In the genomic region with DNA sequence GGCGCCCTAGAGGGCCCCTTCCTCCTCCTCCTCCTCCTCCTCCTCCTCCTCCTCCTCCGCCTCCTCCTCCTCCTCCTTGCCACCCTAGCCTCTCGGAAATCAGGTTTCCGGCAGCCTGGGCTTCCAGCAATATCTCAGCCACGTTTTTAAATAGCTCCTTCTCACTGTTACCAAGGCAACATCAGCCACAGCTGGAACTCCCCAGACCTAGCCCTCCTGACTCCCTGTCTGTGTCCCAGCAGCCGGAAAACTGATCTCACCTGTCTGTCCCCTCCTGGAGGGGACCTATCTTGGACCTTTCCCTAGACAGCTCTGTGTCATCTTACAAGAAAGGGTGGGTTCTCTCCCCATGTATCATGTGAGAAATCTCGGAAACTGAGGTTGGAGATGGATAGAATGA, we compare ENCODE assay signal across 7 mouse cellular contexts. TPM values are rescaled to one million over a fixed set of nuclear protein-coding genes. Genes with fewer than 3 reads are reported as not detected.
A peak's percentile ranks its signal among the peaks of the same experiment; 100 is the strongest.
DNase-seq lines count a peak whose midpoint lies in the region; ATAC-seq lines count a peak whose summit lies in the region.

No protein-coding gene starts in this region.

- H3K9me3 ChIP-seq in embryonic facial prominence, embryonic 14.5 days (ENCODE audit: control insufficient read depth, low read length), result no peaks in the 10 kb centered on the region
- no peaks in the 10 kb centered on the region for H3K9me3 ChIP-seq in hindbrain, embryonic 15.5 days
- no peaks in the 10 kb centered on the region for H3K9me3 ChIP-seq in midbrain, embryonic 16.5 days (replicated peaks; ENCODE audit: control insufficient read depth, low read length, poor library complexity, severe bottlenecking)

- WGBS in embryonic facial prominence, embryonic 14.5 days, result 26% methylated on average over 3 of the region's 7 CpGs
- WGBS in hindbrain, embryonic 15.5 days, result 42% methylated on average over 4 of the region's 7 CpGs
- 49% methylated on average over 4 of the region's 7 CpGs for WGBS in midbrain, embryonic 16.5 days

- H3K9ac ChIP-seq in embryonic facial prominence, embryonic 14.5 days (ENCODE audit: low read depth, low read length), result peak overlapping the region; percentile 86; the same call in 1 of the 2 replicates
- H3K9ac ChIP-seq in hindbrain, embryonic 15.5 days, result no peak overlapping the region
- peak overlapping the region; percentile 52 for H3K9ac ChIP-seq in midbrain, embryonic 16.5 days (ENCODE audit: low read depth, low read length)

- H3K4me3 ChIP-seq in embryonic facial prominence, embryonic 14.5 days (ENCODE audit: low read depth, low read length), result no peak overlapping the region
- H3K4me3 ChIP-seq in hindbrain, embryonic 15.5 days, result peak overlapping the region; percentile 63
- peak overlapping the region; percentile 67 for H3K4me3 ChIP-seq in midbrain, embryonic 16.5 days (ENCODE audit: low read depth, low read length)

- H3K36me3 ChIP-seq in embryonic facial prominence, embryonic 14.5 days (ENCODE audit: control insufficient read depth, insufficient read depth, low read length), result peaks cover 38% of the 10 kb centered on the region
- H3K36me3 ChIP-seq in hindbrain, embryonic 15.5 days, result peaks cover 16% of the 10 kb centered on the region
- no peaks in the 10 kb centered on the region; the same call in none of the 2 replicates for H3K36me3 ChIP-seq in midbrain, embryonic 16.5 days (ENCODE audit: control insufficient read depth, insufficient read depth, low read length)

- H3K27me3 ChIP-seq in embryonic facial prominence, embryonic 14.5 days (replicated peaks; ENCODE audit: control insufficient read depth, insufficient read depth, low read length), result no peaks in the 10 kb centered on the region
- no peaks in the 10 kb centered on the region for H3K27me3 ChIP-seq in hindbrain, embryonic 15.5 days
- no peaks in the 10 kb centered on the region for H3K27me3 ChIP-seq in midbrain, embryonic 16.5 days (ENCODE audit: control insufficient read depth, insufficient read depth, low read depth, low read length)

- DNase-seq in left cerebral cortex, postnatal 14 days (ENCODE audit: low spot score in 2 of 2), result peak; percentile 36 to 48
- DNase-seq in left cerebral cortex, adult 9 months (ENCODE audit: low spot score in 2 of 2), result no peak
- DNase-seq in embryonic facial prominence, embryonic 14.5 days (ENCODE audit: low spot score), result no peak
- no peak for DNase-seq in gastrocnemius, postnatal 36 days
- DNase-seq in layer of hippocampus, adult 9-11 months, result no peak

- intact Hi-C loops in left cerebral cortex, postnatal 14 days (cut with DNase I), result loop anchor here (5.0 kb wide), 1 partner anchor 35 kb away; the partner anchor contains the start of genes Arpc4 and Tada3
- intact Hi-C loops in gastrocnemius, postnatal 36 days (cut with DNase I), result no loop called here

- H3K27ac ChIP-seq in embryonic facial prominence, embryonic 14.5 days (replicated peaks; ENCODE audit: low read depth, low read length), result no peak overlapping the region
- H3K27ac ChIP-seq in hindbrain, embryonic 15.5 days (replicated peaks), result peak overlapping the region; percentile 6; the same call in 1 of the 2 replicates
- H3K27ac ChIP-seq in midbrain, embryonic 16.5 days (ENCODE audit: low read length), result peak overlapping the region; percentile 35

- peak overlapping the region; percentile 74 for H3K4me2 ChIP-seq in embryonic facial prominence, embryonic 14.5 days (ENCODE audit: low read depth, low read length)
- H3K4me2 ChIP-seq in hindbrain, embryonic 15.5 days, result peak overlapping the region; percentile 79
- peak overlapping the region; percentile 78 for H3K4me2 ChIP-seq in midbrain, embryonic 16.5 days (ENCODE audit: low read length)

- ATAC-seq in embryonic facial prominence, embryonic 14.5 days (ENCODE audit: low read depth), result no peak
- no peak for ATAC-seq in hindbrain, embryonic 15.5 days (ENCODE audit: low FRiP score, low read depth)
- peak; percentile 54; the same call in 1 of the 2 replicates for ATAC-seq in midbrain, embryonic 16.5 days

- peaks cover 19% of the 10 kb centered on the region for H3K4me1 ChIP-seq in embryonic facial prominence, embryonic 14.5 days (ENCODE audit: control insufficient read depth, insufficient read depth, low read length)
- H3K4me1 ChIP-seq in hindbrain, embryonic 15.5 days (replicated peaks), result peaks cover 31% of the 10 kb centered on the region
- H3K4me1 ChIP-seq in midbrain, embryonic 16.5 days (ENCODE audit: control insufficient read depth, insufficient read depth, low read length), result peaks cover 18% of the 10 kb centered on the region

RNA-seq across cellular contexts. Expression of gene Camk1, which starts 1.5 kb away (rescaled TPM):
- 100 to 1,000 TPM; 102 to 109 TPM for total RNA-seq in left cerebral cortex, postnatal 14 days (2021)
- polyA plus RNA-seq in embryonic facial prominence, embryonic 14.5 days (2014; fragmentation: Nextera tagmentation; extraction: Ambion mirVana), result 103 and 109 TPM in 2 replicates
- 112 and 117 TPM in 2 replicates for polyA plus RNA-seq in hindbrain, embryonic 15.5 days (2015; fragmentation: Nextera tagmentation; extraction: Ambion mirVana)
- 121 and 132 TPM in 2 replicates for polyA plus RNA-seq in midbrain, embryonic 16.5 days (2015; fragmentation: Nextera tagmentation; extraction: Ambion mirVana)
- 10 to 100 TPM; 35.9 to 37.7 TPM for total RNA-seq in gastrocnemius, postnatal 36 days (2021)

RNA-seq across cellular contexts. Expression of gene Ogg1, which starts 15.5 kb away (rescaled TPM):
- total RNA-seq in left cerebral cortex, postnatal 14 days (2021), result 1 to 10 TPM; 4.9 to 5.8 TPM
- polyA plus RNA-seq in embryonic facial prominence, embryonic 14.5 days (2014; fragmentation: Nextera tagmentation; extraction: Ambion mirVana), result 9.9 and 11.2 TPM in 2 replicates
- 8.5 and 9.3 TPM in 2 replicates for polyA plus RNA-seq in hindbrain, embryonic 15.5 days (2015; fragmentation: Nextera tagmentation; extraction: Ambion mirVana)
- polyA plus RNA-seq in midbrain, embryonic 16.5 days (2015; fragmentation: Nextera tagmentation; extraction: Ambion mirVana), result 6.2 and 7.0 TPM in 2 replicates
- total RNA-seq in gastrocnemius, postnatal 36 days (2021), result 1 to 10 TPM; 4.1 to 5.1 TPM

RNA-seq across cellular contexts. Expression of gene Brpf1, which starts 35.4 kb away (rescaled TPM):
- 10 to 100 TPM; 25.7 to 26.9 TPM for total RNA-seq in left cerebral cortex, postnatal 14 days (2021)
- 20.0 and 21.8 TPM in 2 replicates for polyA plus RNA-seq in embryonic facial prominence, embryonic 14.5 days (2014; fragmentation: Nextera tagmentation; extraction: Ambion mirVana)
- 16.3 and 17.1 TPM in 2 replicates for polyA plus RNA-seq in hindbrain, embryonic 15.5 days (2015; fragmentation: Nextera tagmentation; extraction: Ambion mirVana)
- polyA plus RNA-seq in midbrain, embryonic 16.5 days (2015; fragmentation: Nextera tagmentation; extraction: Ambion mirVana), result 13.3 and 15.0 TPM in 2 replicates
- 10 to 100 TPM in 1 of 2 experiments, 1 to 10 TPM in 1; 8.3 to 10.5 TPM for total RNA-seq in gastrocnemius, postnatal 36 days (2021)

RNA-seq across cellular contexts. Expression of gene Tada3, which starts 35.4 kb away (rescaled TPM):
- total RNA-seq in left cerebral cortex, postnatal 14 days (2021), result 10 to 100 TPM; 48.6 to 56.8 TPM
- polyA plus RNA-seq in embryonic facial prominence, embryonic 14.5 days (2014; fragmentation: Nextera tagmentation; extraction: Ambion mirVana), result 44.6 and 45.7 TPM in 2 replicates
- polyA plus RNA-seq in hindbrain, embryonic 15.5 days (2015; fragmentation: Nextera tagmentation; extraction: Ambion mirVana), result 70.7 and 77.5 TPM in 2 replicates
- polyA plus RNA-seq in midbrain, embryonic 16.5 days (2015; fragmentation: Nextera tagmentation; extraction: Ambion mirVana), result 75.5 and 82.2 TPM in 2 replicates
- total RNA-seq in gastrocnemius, postnatal 36 days (2021), result 10 to 100 TPM; 11.5 to 13.3 TPM

RNA-seq across cellular contexts. Expression of gene Arpc4, which starts 35.6 kb away (rescaled TPM):
- total RNA-seq in left cerebral cortex, postnatal 14 days (2021), result 100 to 1,000 TPM; 285 to 296 TPM
- 214 and 232 TPM in 2 replicates for polyA plus RNA-seq in embryonic facial prominence, embryonic 14.5 days (2014; fragmentation: Nextera tagmentation; extraction: Ambion mirVana)
- 413 and 423 TPM in 2 replicates for polyA plus RNA-seq in hindbrain, embryonic 15.5 days (2015; fragmentation: Nextera tagmentation; extraction: Ambion mirVana)
- polyA plus RNA-seq in midbrain, embryonic 16.5 days (2015; fragmentation: Nextera tagmentation; extraction: Ambion mirVana), result 442 and 475 TPM in 2 replicates
- total RNA-seq in gastrocnemius, postnatal 36 days (2021), result 10 to 100 TPM; 49.1 to 50.7 TPM

Comparison
In these comparisons a context has a peak if more than half of its experiments do, and no peak if none do; other contexts are left out.
1. DNase-seq: peak in left cerebral cortex, postnatal 14 days (2 of 2); none in left cerebral cortex, adult 9 months (0 of 2), embryonic facial prominence, embryonic 14.5 days (single experiment), gastrocnemius, postnatal 36 days (0 of 2) and layer of hippocampus, adult 9-11 months (single experiment).
2. Peak in every context shown above with its lines, with median percentiles within 50 percentile points of each other: H3K4me2 ChIP-seq.